ENCODE assay signal across 15 mouse cellular contexts in the genomic region with DNA sequence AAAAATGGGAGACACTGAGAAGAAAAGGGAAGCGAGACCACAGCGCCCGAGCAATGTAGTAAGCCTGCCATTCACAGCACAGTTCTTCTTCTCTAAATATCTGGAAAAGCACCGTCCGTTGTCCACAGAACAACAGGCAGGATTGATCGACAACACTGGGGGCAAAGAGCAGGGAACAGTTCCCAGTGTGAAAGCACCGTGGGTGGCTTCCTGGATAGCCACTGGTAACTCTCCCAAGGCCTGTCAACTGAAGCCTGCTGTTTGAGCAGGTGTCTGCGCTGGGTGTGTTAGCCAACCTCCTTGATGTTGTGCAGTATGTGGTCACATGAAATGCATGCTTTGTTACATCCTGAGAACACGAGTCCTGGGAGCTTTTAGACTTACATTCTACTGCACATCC.
"Had no signal": no experiment of that assay in that cellular context is flagged by ENCODE, and none has a peak within 500 bp of the region (broad histone marks: within the 10 kb centered on the region; RNA-seq: fewer than 3 reads in every experiment).

No protein-coding gene starts in this region.

- DNase-seq: retina, postnatal 1 day; right cerebral cortex, adult 18-20 months; right cerebral cortex, postnatal 14 days; right cerebral cortex, postnatal 25 days; right cerebral cortex, postnatal 4 days; spleen, adult 18-20 months; thymus, adult 18-20 months; thymus, adult 2 months; thymus, postnatal 14 days; thymus, postnatal 25 days; thymus, postnatal 36 days; thymus, postnatal 4 days had no signal

- H3K4me3 ChIP-seq: neural tube, embryonic 15.5 days; stomach, embryonic 15.5 days had no signal

- H3K27me3 ChIP-seq: neural tube, embryonic 15.5 days; stomach, embryonic 15.5 days had no signal

- H3K27ac ChIP-seq: neural tube, embryonic 15.5 days; stomach, embryonic 15.5 days; stomach, postnatal 0 days had no signal

- H3K9me3 ChIP-seq: neural tube, embryonic 15.5 days; stomach, embryonic 15.5 days had no signal

- H3K4me2 ChIP-seq: neural tube, embryonic 15.5 days; stomach, embryonic 15.5 days had no signal

- H3K9ac ChIP-seq: neural tube, embryonic 15.5 days; stomach, embryonic 15.5 days had no signal

- H3K36me3 ChIP-seq: neural tube, embryonic 15.5 days; stomach, embryonic 15.5 days had no signal
